Mouse (Mus musculus) megakaryocyte, adult 5-6 weeks (primary cell): ENCODE data around the gene Gm4303. TPM values are rescaled to one million over a fixed set of nuclear protein-coding genes. Genes with fewer than 3 reads are reported as not detected.
"Not testable (repeated sequence)": the region's sequence is repeated elsewhere in the genome, so short reads cannot be mapped to it uniquely, and the experiment has no call there.

Source experiments
- ATAC-seq: 2 replicates; pipeline ENCODE4 v1.8.0; 2016; ENCODE audit warnings: mild to moderate bottlenecking, inconsistent platforms; ENCODE audit not compliant: poor library complexity, severe bottlenecking
- total RNA-seq, 2 experiments: library from RNA; stranded (forward) in 1 of 2; stranded (reverse) in 1 of 2; fragments of 153-499, 151-499 nt in 1 of 2; fragments of 221-1000, 200-1000 nt in 1 of 2; gene quantifications; 2 replicates each; pipeline versions ENCODE4 v1.2.3 to v1.2.4; 2015 to 2017

Gm4303 gene
- not detected in 2 replicates for total RNA-seq (2015)
- total RNA-seq (2017) = not detected in 2 replicates

DNA sequence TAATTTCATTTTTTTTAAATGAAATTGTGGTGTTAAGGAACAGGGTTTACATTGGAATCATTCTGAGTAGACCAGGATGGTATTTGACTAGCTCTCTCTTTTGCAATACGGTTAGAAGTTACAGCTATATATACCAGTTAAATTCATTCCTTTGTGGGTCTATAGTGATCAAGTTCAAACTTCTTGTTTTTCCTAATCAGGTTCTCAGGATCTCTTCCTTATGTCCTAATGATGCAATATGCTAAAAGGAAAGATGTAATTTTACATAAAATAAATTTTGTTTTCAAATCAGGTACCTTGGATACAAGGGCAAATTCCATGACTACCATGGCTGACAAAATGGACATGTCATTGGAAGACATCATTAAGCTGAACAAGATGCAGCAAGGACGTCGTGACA lies at the start of gene Gm4303:
TSS of gene Gm4303 (plus strand) at position 301 of the 400 bp plus-strand sequence.
- not testable (repeated sequence) for ATAC-seq

DNA sequence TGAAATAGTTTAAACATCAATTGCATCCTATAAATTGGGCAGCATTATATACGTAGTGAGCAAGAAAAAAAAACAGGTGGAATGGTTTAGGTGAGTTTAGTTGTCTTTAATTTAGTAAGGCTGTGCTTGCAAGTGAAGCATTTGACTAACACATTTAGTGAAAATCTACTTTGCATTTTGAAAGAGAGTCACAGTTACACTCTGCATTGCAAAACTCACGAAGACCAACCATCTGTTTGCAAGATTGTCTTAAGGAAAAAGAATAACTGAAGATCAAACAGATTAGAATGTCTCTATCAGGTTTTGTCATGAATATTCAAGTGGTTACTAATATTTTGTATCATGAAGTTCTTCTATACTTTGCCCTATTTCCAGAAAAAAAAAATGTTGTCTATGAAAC lies 49.7 kb upstream of the Gm4303 start:
- ATAC-seq = no peak

DNA sequence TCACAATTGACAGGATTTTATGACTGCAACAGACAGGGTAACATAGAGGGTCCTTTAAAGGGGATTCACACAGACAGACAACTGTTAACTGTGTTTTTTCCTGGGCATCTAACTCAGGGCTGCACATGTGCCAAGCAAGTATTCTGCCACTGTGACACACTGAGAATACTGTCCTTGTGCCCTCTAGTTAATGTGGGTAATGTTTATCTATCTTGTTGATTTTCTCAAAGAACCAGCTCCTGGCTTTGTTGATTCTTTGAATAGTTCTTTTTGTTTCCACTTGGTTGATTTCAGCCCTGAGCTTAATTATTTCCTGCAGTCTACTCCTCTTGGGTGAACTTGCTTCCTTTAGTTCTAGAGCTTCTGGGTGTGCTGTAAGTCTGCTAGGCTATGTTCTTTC lies 45.7 kb upstream of the Gm4303 start:
- not testable (repeated sequence) for ATAC-seq

DNA sequence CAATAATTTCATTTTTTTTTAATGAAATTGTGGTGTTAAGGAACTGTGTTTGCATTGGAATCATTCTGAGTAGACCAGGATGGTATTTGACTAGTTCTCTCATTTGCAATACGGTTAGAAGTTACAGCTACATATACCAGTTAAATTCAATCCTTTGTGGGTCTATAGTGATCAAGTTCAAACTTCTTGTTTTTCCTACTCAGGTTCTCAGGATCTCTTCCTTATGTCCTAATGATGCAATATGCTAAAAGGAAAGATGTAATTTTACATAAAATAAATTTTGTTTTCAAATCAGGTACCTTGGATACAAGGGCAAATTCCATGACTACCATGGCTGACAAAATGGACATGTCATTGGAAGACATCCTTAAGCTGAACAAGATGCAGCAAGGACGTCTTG lies 10.4 kb upstream of the Gm4303 start, which contains the start of gene Gm4301:
TSS of gene Gm4301 (plus strand) at position 301 of the 400 bp plus-strand sequence.
- not testable (repeated sequence) for ATAC-seq

DNA sequence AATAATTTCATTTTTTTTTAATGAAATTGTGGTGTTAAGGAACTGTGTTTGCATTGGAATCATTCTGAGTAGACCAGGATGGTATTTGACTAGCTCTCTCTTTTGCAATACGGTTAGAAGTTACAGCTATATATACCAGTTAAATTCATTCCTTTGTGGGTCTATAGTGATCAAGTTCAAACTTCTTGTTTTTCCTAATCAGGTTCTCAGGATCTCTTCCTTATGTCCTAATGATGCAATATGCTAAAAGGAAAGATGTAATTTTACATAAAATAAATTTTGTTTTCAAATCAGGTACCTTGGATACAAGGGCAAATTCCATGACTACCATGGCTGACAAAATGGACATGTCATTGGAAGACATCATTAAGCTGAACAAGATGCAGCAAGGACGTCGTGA lies 5.2 kb upstream of the Gm4303 start, which contains the start of gene Gm4302:
TSS of gene Gm4302 (plus strand) at position 301 of the 400 bp plus-strand sequence.
- not testable (repeated sequence) for ATAC-seq

DNA sequence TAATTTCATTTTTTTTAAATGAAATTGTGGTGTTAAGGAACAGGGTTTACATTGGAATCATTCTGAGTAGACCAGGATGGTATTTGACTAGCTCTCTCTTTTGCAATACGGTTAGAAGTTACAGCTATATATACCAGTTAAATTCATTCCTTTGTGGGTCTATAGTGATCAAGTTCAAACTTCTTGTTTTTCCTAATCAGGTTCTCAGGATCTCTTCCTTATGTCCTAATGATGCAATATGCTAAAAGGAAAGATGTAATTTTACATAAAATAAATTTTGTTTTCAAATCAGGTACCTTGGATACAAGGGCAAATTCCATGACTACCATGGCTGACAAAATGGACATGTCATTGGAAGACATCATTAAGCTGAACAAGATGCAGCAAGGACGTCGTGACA lies 5.0 kb downstream of the Gm4303 start, which contains the start of gene Gm4305:
TSS of gene Gm4305 (plus strand) at position 301 of the 400 bp plus-strand sequence.
- ATAC-seq = not testable (repeated sequence)

DNA sequence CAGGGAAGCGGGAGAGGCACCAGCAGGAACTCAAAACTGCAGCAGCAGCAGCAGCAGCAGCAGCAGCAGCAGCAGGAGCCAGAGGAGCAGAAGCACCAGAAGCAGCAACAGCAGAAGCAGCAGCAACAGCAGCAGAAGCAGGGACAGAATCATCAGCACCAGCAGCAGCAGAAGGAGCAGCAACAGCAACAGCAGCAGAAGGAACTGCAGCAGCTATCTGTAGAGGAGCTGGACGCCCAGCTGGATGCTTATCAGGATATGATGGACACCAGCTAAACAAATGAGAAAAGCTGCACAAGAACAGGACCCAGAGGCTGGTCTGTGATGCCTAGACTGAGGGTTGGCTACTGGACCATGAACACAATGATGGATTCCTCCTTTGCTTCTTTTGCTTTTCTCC lies 11.1 kb downstream of the Gm4303 start:
- ATAC-seq = not testable (repeated sequence)

DNA sequence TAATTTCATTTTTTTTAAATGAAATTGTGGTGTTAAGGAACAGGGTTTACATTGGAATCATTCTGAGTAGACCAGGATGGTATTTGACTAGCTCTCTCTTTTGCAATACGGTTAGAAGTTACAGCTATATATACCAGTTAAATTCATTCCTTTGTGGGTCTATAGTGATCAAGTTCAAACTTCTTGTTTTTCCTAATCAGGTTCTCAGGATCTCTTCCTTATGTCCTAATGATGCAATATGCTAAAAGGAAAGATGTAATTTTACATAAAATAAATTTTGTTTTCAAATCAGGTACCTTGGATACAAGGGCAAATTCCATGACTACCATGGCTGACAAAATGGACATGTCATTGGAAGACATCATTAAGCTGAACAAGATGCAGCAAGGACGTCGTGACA lies 15.3 kb downstream of the Gm4303 start, which contains the start of gene Gm4307:
TSS of gene Gm4307 (plus strand) at position 301 of the 400 bp plus-strand sequence.
- not testable (repeated sequence) for ATAC-seq

DNA sequence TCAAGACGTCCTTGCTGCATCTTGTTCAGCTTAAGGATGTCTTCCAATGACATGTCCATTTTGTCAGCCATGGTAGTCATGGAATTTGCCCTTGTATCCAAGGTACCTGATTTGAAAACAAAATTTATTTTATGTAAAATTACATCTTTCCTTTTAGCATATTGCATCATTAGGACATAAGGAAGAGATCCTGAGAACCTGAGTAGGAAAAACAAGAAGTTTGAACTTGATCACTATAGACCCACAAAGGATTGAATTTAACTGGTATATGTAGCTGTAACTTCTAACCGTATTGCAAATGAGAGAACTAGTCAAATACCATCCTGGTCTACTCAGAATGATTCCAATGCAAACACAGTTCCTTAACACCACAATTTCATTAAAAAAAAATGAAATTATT lies 36.7 kb downstream of the Gm4303 start, which contains the start of gene Gm4312:
TSS of gene Gm4312 (minus strand) at position 101 of the 400 bp plus-strand sequence.
- not testable (repeated sequence) for ATAC-seq

Other genes with a start within 250 kb of the Gm4303 start
- not detected in 2 replicates for gene Gm4301, start 10.3 kb upstream of the Gm4303 start, total RNA-seq (2015)
- not detected in 2 replicates for gene Gm4301, start 10.3 kb upstream of the Gm4303 start, total RNA-seq (2017)
- gene Gm4302, start 5.1 kb upstream of the Gm4303 start, total RNA-seq (2015) = not detected in 2 replicates
- not detected in 2 replicates for gene Gm4302, start 5.1 kb upstream of the Gm4303 start, total RNA-seq (2017)
- not detected in 2 replicates for gene Gm4305, start 5.1 kb downstream of the Gm4303 start, total RNA-seq (2015)
- gene Gm4305, start 5.1 kb downstream of the Gm4303 start, total RNA-seq (2017) = not detected in 2 replicates
- gene Gm4307, start 15.4 kb downstream of the Gm4303 start, total RNA-seq (2015) = not detected in 2 replicates
- gene Gm4307, start 15.4 kb downstream of the Gm4303 start, total RNA-seq (2017) = not detected in 2 replicates
- gene Gm4312, start 36.6 kb downstream of the Gm4303 start, total RNA-seq (2015) = not detected in 2 replicates
- gene Gm4312, start 36.6 kb downstream of the Gm4303 start, total RNA-seq (2017) = not detected in 2 replicates
- gene Tmtc3, start 141.4 kb downstream of the Gm4303 start, total RNA-seq (2015) = 13.1 and 19.0 TPM in 2 replicates
- 5.3 and 6.7 TPM in 2 replicates for gene Tmtc3, start 141.4 kb downstream of the Gm4303 start, total RNA-seq (2017)
- 7.3 and 8.8 TPM in 2 replicates for gene Cep290, start 141.6 kb downstream of the Gm4303 start, total RNA-seq (2015)
- 6.6 and 13.0 TPM in 2 replicates for gene Cep290, start 141.6 kb downstream of the Gm4303 start, total RNA-seq (2017)
- gene 4930430F08Rik, start 244.5 kb downstream of the Gm4303 start, total RNA-seq (2015) = 5.8 and 6.0 TPM in 2 replicates
- 4.2 and 8.6 TPM in 2 replicates for gene 4930430F08Rik, start 244.5 kb downstream of the Gm4303 start, total RNA-seq (2017)
- not detected in 2 replicates for gene 1700017N19Rik, start 244.5 kb downstream of the Gm4303 start, total RNA-seq (2015)
- gene 1700017N19Rik, start 244.5 kb downstream of the Gm4303 start, total RNA-seq (2017) = not detected in 2 replicates